Mouse (Mus musculus) forebrain, embryonic 15.5 days (tissue): ENCODE data around the gene Lcp1. TPM values are rescaled to one million over a fixed set of nuclear protein-coding genes. Genes with fewer than 3 reads are reported as not detected.
A peak's percentile ranks its signal among the peaks of the same experiment; 100 is the strongest.

Experiments used
- ATAC-seq: fragments of 200-750 bp; cut with Nextera tagmentation; replicated peaks from 2 replicates; pipeline ENCODE4 v1.8.0; 2017; ENCODE audit warnings: mild to moderate bottlenecking, moderate TSS enrichment, moderate library complexity
- H3K27ac ChIP-seq: fragments of 300-500 bp; sonication (generic); replicated peaks from 2 replicates; pipeline ENCODE4 v1.5.1; 2015; ENCODE audit warnings: mild to moderate bottlenecking, inconsistent platforms
- H3K27me3 ChIP-seq: fragments of 300-500 bp; sonication (generic); 2 replicates; pipeline ENCODE4 v1.6.1; 2015; ENCODE audit warnings: inconsistent platforms
- H3K36me3 ChIP-seq: fragments of 300-500 bp; sonication (generic); 2 replicates; pipeline ENCODE4 v1.6.1; 2015; ENCODE audit warnings: mild to moderate bottlenecking, inconsistent platforms
- H3K4me1 ChIP-seq: fragments of 300-500 bp; sonication (generic); 2 replicates; pipeline ENCODE4 v1.6.1; 2015; ENCODE audit warnings: inconsistent platforms
- H3K4me2 ChIP-seq: fragments of 300-500 bp; sonication (generic); replicated peaks from 2 replicates; pipeline ENCODE4 v1.6.1; 2015; ENCODE audit warnings: mild to moderate bottlenecking, inconsistent platforms
- H3K4me3 ChIP-seq: fragments of 300-500 bp; sonication (generic); 2 replicates; pipeline ENCODE4 v1.5.1; 2015; ENCODE audit warnings: mild to moderate bottlenecking, inconsistent platforms
- H3K9ac ChIP-seq: fragments of 300-500 bp; sonication (generic); replicated peaks from 2 replicates; pipeline ENCODE4 v1.6.1; 2015; ENCODE audit warnings: mild to moderate bottlenecking, inconsistent platforms
- H3K9me3 ChIP-seq: fragments of 300-500 bp; sonication (generic); 2 replicates; pipeline ENCODE4 v1.6.1; 2016; ENCODE audit warnings: inconsistent platforms
- WGBS: fragments of 180-500 bp; shearing (Covaris S2); methylation state at CpG from one replicate; pipeline ENCODE4 v1.1.7; 2015; ENCODE audit warnings: mixed read lengths; 5-methylcytosine and 5-hydroxymethylcytosine counted together
- polyA plus RNA-seq: library from polyadenylated mRNA; unstranded; fragments of >200 nt; fragmentation: Nextera tagmentation; extraction: Ambion mirVana; gene quantifications from 2 replicates; pipeline ENCODE4 v1.2.1, GENCODE M21; 2015

The Lcp1 gene
- polyA plus RNA-seq, 1 experiment from 2014 or later, result 12.4 TPM

DNA sequence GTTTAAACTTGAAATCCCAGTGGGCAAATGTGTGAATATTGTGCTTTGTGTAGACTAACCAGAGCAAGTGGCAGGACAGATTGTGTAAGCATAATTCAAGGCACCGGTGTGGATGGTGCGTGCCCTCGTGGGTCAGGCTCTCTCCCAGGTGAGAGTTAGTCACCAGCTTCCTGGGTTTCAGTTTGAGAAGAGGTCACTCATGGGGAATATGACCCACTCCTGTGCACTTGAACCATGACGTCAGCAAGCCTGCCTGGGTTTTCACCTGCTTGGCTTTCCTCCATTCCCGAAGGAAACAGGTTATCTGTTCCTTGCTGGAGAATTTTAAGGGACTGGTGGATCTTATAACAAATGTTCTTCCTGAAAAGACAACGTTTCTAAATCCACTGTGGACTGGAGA lies 91.5 kb downstream of the Lcp1 start:
- no peaks in the 10 kb centered on the region for H3K27me3 ChIP-seq
- no peaks in the 10 kb centered on the region for H3K36me3 ChIP-seq
- 85% methylated on average over 6 of the region's 6 CpGs for WGBS
- ATAC-seq, result no peak
- peaks cover 19% of the 10 kb centered on the region for H3K4me1 ChIP-seq
- no peak overlapping the region for H3K27ac ChIP-seq
- no peak overlapping the region for H3K4me3 ChIP-seq
- no peaks in the 10 kb centered on the region for H3K9me3 ChIP-seq
- no peak overlapping the region for H3K4me2 ChIP-seq
- H3K9ac ChIP-seq, result no peak overlapping the region

DNA sequence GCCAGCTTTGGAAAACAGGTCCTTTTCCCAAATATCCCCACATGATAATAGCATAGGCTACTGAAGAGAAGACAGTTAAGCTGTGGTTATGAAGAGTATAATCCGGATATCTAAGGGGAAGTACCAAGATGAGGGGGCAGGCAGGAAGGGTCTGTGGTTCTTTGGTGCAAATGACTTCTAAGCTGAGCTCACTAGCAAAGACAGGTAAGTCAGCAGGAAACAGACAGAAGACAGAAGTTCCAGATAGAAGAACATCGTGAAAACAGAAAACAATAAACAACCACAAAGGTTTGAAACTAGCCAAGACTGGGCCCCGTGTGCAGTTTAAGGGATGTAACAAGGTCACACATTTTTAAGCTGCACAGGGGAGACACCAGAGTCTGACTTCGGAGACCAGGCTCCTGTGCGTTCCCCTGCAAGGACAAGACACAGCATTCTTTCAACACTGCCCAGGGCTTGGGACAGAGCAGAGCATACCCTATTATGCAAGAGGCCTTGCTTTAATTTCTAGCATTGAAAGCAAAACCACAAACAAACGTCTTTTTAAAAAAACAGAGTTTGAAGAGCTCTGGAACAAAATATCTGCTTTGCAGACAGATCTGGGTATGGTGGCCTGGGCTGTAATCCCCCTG lies 96.7 kb downstream of the Lcp1 start:
- Histone ChIP-seq H3K9me3 (no peaks in the 10 kb centered on the region), H3K27me3 (no peaks in the 10 kb centered on the region), H3K9ac (no peak overlapping the region), H3K27ac (no peak overlapping the region), H3K4me1 (peaks cover 12% of the 10 kb centered on the region), H3K36me3 (no peaks in the 10 kb centered on the region), H3K4me2 (no peak overlapping the region), H3K4me3 (no peak overlapping the region)
- WGBS, result 84% methylated on average over 6 of the region's 6 CpGs
- ATAC-seq, result no peak

DNA sequence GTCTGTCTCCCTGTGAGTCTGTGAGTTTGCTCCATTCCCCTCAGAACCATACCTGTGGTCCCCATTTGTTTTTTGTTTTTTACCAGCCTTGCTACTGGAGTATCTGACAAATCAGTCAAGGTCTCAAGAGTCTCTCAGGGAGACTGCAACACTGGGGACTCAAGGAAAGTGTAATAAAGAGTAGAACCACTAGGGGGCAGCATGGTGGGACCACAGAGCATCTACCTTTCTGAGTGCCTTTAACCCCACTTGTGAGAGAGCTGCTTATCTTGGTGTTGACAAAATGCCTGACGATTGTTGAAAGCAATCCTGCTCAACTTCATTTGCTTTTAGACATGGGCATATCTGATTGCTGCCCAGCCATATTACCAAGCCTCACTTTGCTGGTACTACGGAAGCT lies 98.9 kb downstream of the Lcp1 start:
- no peak overlapping the region for H3K4me2 ChIP-seq
- no peaks in the 10 kb centered on the region for H3K36me3 ChIP-seq
- H3K27ac ChIP-seq, result no peak overlapping the region
- peaks cover 18% of the 10 kb centered on the region for H3K4me1 ChIP-seq
- no peaks in the 10 kb centered on the region for H3K27me3 ChIP-seq
- no peak overlapping the region for H3K4me3 ChIP-seq
- no peaks in the 10 kb centered on the region for H3K9me3 ChIP-seq
- peak; percentile 45; the same call in 1 of the 2 replicates for ATAC-seq
- no peak overlapping the region for H3K9ac ChIP-seq
- 62% methylated on average over 2 of the region's 2 CpGs for WGBS

DNA sequence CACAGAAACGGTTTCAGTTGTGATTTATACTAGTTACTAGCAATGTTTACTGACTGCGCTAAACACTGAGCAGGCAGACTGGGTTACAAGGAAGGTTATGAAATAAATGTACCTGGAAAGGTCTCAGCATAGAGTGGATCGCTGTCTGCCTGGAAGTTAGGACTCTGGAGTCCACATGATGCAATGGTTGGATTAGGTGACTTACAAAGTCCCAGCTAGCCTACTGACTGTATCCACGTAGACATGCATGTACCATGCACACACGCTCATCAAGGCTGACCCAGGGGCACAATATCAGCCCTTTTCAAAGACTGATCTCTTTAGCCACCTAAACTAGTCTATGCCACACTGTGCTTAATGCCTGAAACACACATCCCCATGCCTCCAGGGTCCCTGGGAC lies 102.2 kb downstream of the Lcp1 start:
- Histone ChIP-seq H3K27me3 (no peaks in the 10 kb centered on the region), H3K4me2 (no peak overlapping the region), H3K4me3 (no peak overlapping the region), H3K27ac (no peak overlapping the region), H3K9ac (no peak overlapping the region), H3K9me3 (no peaks in the 10 kb centered on the region), H3K36me3 (no peaks in the 10 kb centered on the region), H3K4me1 (peaks cover 38% of the 10 kb centered on the region)
- no peak for ATAC-seq
- 94% methylated on average over 5 of the region's 5 CpGs for WGBS

DNA sequence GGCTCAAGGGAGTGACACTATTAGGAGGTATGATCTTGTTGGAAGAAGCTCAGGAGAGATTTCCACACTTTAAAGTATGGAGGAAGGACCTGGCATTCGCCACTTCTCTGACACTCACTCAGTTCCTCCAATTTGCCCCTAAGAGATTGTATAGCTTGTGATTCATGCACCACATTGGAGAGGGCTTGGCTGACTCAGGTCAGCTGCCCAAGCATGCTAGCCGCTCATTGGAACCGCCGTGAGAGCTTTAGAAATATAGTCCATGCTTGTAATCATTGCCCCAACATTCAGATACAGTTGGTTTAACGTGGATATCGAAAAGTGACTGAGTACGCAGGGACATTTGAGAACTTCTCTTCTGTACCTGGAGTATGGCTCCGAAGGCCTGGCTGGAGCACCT lies 104.7 kb downstream of the Lcp1 start:
- WGBS, result 16% methylated on average over 8 of the region's 8 CpGs
- H3K4me3 ChIP-seq, result 0 out of 2 replicates have a peak overlapping the region, but pooled peaks have one; percentile 4
- H3K27ac ChIP-seq, result peak overlapping the region; percentile 87
- no peak overlapping the region for H3K9ac ChIP-seq
- no peaks in the 10 kb centered on the region for H3K9me3 ChIP-seq
- H3K4me2 ChIP-seq, result peak overlapping the region; percentile 39
- no peaks in the 10 kb centered on the region for H3K27me3 ChIP-seq
- no peaks in the 10 kb centered on the region for H3K36me3 ChIP-seq
- peak; percentile 51 for ATAC-seq
- peaks cover 40% of the 10 kb centered on the region for H3K4me1 ChIP-seq

DNA sequence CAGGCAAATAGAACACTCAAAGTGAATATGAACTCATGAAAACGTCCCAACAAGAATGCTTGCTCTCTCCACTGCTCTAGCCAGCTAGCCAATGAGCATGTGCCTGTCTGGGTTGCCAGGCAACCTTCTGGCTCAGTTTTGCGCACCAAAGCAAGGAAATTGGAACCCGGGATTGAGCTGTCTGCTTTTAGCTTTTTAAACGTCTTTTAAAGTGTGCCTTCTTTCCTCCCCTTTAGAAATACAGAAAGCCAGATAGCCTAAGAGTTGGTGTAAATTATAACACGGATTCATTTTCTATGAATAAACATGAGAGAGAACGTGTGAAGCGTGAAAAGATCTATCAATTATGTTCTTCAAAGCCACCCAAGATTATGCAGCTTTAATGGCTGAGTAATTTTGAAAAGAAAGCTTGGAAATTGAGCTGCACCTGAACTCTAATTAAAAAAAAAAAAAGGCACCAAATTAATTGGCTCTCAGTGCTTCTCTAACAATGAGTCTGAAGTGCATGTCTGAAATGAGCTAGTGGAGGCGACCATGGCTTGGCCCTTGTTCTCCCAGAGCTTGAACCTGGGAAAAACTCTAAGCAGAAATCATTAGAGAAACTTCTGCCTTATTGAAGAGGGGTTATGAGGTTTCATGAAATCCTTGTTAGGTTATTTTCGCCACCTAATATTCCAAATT lies 105.2 kb downstream of the Lcp1 start:
- H3K36me3 ChIP-seq, result no peaks in the 10 kb centered on the region
- H3K9me3 ChIP-seq, result no peaks in the 10 kb centered on the region
- peak overlapping the region; percentile 87 for H3K27ac ChIP-seq
- H3K4me1 ChIP-seq, result peaks cover 40% of the 10 kb centered on the region
- H3K27me3 ChIP-seq, result no peaks in the 10 kb centered on the region
- H3K9ac ChIP-seq, result no peak overlapping the region
- peak; percentile 94 for ATAC-seq
- WGBS, result 5% methylated on average over 9 of the region's 9 CpGs
- peak overlapping the region; percentile 39 for H3K4me2 ChIP-seq
- 0 out of 2 replicates have a peak overlapping the region, but pooled peaks have one; percentile 4 for H3K4me3 ChIP-seq

DNA sequence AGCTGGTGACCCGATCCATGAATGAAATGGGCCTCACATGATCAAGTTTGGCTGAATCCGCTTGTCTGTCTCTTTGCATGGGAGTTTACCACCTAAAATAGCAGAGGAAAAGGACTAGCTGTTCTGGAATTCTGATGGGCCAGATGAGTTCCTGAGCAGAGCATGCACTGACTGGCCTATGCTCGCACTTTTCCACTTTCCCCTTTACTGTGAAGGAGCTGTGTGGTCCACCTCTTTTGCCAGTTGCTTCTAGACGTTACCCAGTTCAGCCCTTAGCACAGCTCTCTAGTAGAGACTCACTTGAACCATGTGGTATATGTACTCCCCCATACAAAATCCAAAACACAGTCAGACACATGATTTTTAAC lies 105.7 kb downstream of the Lcp1 start:
- Histone ChIP-seq H3K4me3 (no peak overlapping the region), H3K9ac (no peak overlapping the region), H3K27me3 (no peaks in the 10 kb centered on the region), H3K9me3 (no peaks in the 10 kb centered on the region), H3K36me3 (no peaks in the 10 kb centered on the region), H3K27ac (peak overlapping the region; percentile 87), H3K4me1 (peaks cover 40% of the 10 kb centered on the region), H3K4me2 (no peak overlapping the region)
- peak; percentile 56 for ATAC-seq
- WGBS, result 15% methylated on average over 4 of the region's 4 CpGs

DNA sequence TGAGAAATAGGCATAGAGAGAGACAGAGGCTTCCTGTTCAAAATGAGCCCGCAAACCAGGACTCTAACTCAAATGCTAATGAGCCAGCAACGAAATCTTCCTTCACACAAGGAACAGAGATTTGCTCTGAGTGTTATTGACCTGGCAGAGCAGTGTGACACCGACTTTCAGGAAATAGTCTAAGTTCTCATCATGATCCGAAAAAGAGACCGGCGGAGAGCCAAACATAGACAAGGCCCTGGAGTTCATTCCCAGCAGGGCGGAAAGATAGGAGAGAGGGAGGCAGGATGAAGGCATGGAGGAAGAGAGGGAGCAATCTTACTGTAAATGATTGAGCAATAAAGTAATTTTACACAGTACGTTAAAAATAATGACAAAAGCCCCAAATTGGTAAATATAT lies 106.2 kb downstream of the Lcp1 start:
- H3K4me3 ChIP-seq, result no peak overlapping the region
- peak overlapping the region; percentile 87 for H3K27ac ChIP-seq
- WGBS, result 31% methylated on average over 8 of the region's 8 CpGs
- H3K4me2 ChIP-seq, result no peak overlapping the region
- H3K9me3 ChIP-seq, result no peaks in the 10 kb centered on the region
- no peak overlapping the region for H3K9ac ChIP-seq
- H3K36me3 ChIP-seq, result no peaks in the 10 kb centered on the region
- no peak for ATAC-seq
- H3K27me3 ChIP-seq, result no peaks in the 10 kb centered on the region
- H3K4me1 ChIP-seq, result peaks cover 40% of the 10 kb centered on the region

DNA sequence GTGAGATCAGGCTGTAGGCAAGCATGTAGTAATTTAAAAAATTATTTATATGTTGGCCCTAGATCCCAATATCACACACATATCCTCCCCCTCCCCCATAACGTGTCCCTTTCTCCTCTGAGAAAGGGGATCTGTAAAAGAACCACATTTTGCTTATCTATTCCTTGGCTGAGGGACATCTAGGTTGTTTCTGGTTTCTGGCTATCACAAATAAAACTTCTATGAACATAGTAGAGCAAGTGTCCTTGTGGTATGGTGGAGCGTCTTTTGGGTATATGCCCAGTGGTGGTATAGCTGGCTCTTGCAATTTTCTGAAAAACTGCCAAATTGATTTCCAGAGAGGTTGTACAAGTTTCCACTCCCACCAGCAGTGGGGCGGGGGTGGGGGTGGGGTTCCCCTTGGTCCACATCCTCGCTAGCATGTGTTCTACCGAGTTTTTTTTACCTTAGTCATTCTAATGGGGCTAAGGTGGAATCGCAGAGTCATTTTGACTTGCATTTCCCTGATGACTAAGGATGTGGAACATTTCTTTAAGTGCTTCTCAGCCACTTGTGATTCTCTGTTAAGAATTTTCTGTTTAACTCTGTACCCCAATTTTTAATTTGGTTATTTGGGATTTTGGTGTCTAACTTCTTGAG lies 107.3 kb downstream of the Lcp1 start:
- WGBS, result 64% methylated on average over 6 of the region's 6 CpGs
- no peak overlapping the region for H3K4me2 ChIP-seq
- no peaks in the 10 kb centered on the region for H3K27me3 ChIP-seq
- no peak overlapping the region for H3K4me3 ChIP-seq
- H3K27ac ChIP-seq, result peak overlapping the region; percentile 87
- H3K9me3 ChIP-seq, result no peaks in the 10 kb centered on the region
- H3K36me3 ChIP-seq, result no peaks in the 10 kb centered on the region
- no peak overlapping the region for H3K9ac ChIP-seq
- no peak for ATAC-seq
- H3K4me1 ChIP-seq, result peaks cover 40% of the 10 kb centered on the region

DNA sequence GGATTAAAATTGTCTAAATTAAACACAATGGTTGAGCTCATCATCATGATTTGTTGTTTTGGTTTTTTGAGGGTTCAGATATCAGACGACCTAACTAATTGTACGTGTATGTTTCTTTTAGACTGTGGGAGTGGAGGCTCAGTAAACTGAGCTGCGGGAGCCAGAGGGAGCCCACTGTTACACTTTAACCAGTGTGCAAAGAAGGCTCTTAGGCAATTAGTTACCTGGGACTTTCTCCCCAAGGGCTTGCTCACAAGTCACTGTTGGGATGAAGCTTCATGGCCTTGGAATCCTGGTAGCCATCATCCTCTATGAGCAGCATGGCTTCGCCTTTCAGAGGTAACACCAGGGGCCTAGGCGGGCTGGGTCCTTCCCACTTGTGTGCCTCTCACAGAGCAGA lies 111.2 kb downstream of the Lcp1 start, which contains the start of gene Cpb2:
Cpb2 (plus strand) TSS at position 201 of the 400 bp plus-strand sequence.
- Histone ChIP-seq H3K27me3 (no peaks in the 10 kb centered on the region), H3K4me2 (no peak within 1 kb of the TSS), H3K4me3 (no peak within 1 kb of the TSS), H3K36me3 (no peaks in the 10 kb centered on the region), H3K9ac (no peak within 1 kb of the TSS), H3K4me1 (peaks cover 23% of the 10 kb centered on the region), H3K9me3 (no peaks in the 10 kb centered on the region), H3K27ac (no peak within 1 kb of the TSS)
- 92% methylated on average over 5 of the region's 5 CpGs for WGBS
- no peak for ATAC-seq

DNA sequence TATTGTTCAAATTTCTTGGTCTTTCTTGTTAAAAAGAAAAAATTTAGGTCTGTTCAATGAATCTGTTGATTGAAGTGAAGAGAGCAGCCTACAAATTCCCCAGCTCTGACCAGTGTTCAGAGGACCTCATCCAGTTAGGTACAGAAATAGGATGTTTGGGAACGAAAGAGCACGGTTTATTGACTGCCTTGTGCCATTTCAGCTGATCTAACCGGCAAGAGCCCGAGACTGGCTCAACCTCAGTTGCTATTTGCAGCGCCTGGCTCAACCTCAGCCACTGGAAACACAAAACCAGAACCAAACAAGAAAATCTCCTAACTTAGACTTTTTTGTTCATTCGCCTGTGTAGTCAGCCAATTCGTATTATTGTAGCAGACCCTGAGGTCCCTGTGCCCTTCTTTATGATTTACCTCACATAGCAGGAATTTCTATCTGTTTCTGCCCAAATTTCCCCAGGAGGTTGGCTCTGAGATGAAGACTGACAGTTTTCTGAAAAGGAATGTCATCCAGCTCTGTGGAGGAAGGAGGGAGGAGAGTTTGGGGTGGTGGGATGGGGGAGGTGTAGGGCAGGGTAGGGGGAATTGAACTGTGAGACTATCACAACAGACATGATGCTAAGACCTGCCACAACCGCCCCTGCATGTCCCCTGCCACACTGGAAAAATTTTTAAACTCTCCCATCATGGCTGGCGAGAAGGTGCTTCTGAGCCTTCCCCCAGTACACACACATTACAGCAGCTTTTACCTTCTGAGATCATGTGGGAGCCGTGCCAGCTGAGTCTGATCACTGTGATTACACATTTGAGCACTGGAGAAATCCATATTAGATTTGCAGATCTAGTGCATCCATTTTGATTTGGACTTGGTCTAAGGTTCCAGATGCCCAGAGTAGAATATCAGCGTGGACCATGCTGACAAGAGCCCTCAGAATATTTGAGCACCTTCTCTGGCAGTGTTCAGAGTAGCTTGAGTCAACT lies 115.4 kb downstream of the Lcp1 start:
- Histone ChIP-seq H3K36me3 (no peaks in the 10 kb centered on the region), H3K4me2 (no peak overlapping the region), H3K4me3 (no peak overlapping the region), H3K9ac (no peak overlapping the region), H3K4me1 (peaks cover 7% of the 10 kb centered on the region), H3K9me3 (no peaks in the 10 kb centered on the region), H3K27me3 (no peaks in the 10 kb centered on the region), H3K27ac (peak overlapping the region; percentile 59)
- ATAC-seq, result peak; percentile 63
- WGBS, result 54% methylated on average over 11 of the region's 11 CpGs
